Mouse (Mus musculus): Measurements from ENCODE around the gene Dnah17.

Gene Dnah17

GRCm38 (mm10) chr11:118088896-118089295, 41.5 kb downstream of the Dnah17 start:
- no peak for DNase-seq (ENCODE audit: low read depth, low spot score)

- no peak for DNase-seq (ENCODE audit: low read depth, low spot score)
Measured at GRCm38 (mm10) chr11:118085961-118086360, 44.5 kb downstream of the Dnah17 start.

- DNase-seq (ENCODE audit: low read depth, low spot score), result no peak
Measured at GRCm38 (mm10) chr11:118085176-118085575, 45.3 kb downstream of the Dnah17 start.

- DNase-seq (ENCODE audit: low read depth, low spot score), result no peak
Measured at GRCm38 (mm10) chr11:118084266-118084665, 46.2 kb downstream of the Dnah17 start.

- peak; percentile 77 for DNase-seq (ENCODE audit: low read depth, low spot score)
Measured at GRCm38 (mm10) chr11:118083811-118084210, 46.6 kb downstream of the Dnah17 start.

- no peak for DNase-seq (ENCODE audit: low read depth, low spot score)
Measured at GRCm38 (mm10) chr11:118082294-118082693, 48.1 kb downstream of the Dnah17 start.

- DNase-seq (ENCODE audit: low read depth, low spot score), result no peak
Measured at GRCm38 (mm10) chr11:118079750-118080149, 50.7 kb downstream of the Dnah17 start.

- peak; percentile 70 for DNase-seq (ENCODE audit: low read depth, low spot score)
Measured at GRCm38 (mm10) chr11:118076929-118077328, 53.5 kb downstream of the Dnah17 start.

GRCm38 (mm10) chr11:118075035-118075522, 55.4 kb downstream of the Dnah17 start:
- no peak for DNase-seq (ENCODE audit: low read depth, low spot score)

- no peak for DNase-seq (ENCODE audit: low read depth, low spot score)
Measured at GRCm38 (mm10) chr11:118071227-118071912, 59.1 kb downstream of the Dnah17 start.

- no peak for DNase-seq (ENCODE audit: low read depth, low spot score)
Measured at GRCm38 (mm10) chr11:118068812-118069332, 61.6 kb downstream of the Dnah17 start.

GRCm38 (mm10) chr11:118067588-118067987, 62.8 kb downstream of the Dnah17 start:
- DNase-seq (ENCODE audit: low read depth, low spot score), result no peak

- DNase-seq (ENCODE audit: low read depth, low spot score), result no peak
Measured at GRCm38 (mm10) chr11:118060038-118060437, 70.4 kb downstream of the Dnah17 start.

GRCm38 (mm10) chr11:118058872-118059271, 71.6 kb downstream of the Dnah17 start:
- no peak for DNase-seq (ENCODE audit: low read depth, low spot score)

GRCm38 (mm10) chr11:118058367-118058766, 72.1 kb downstream of the Dnah17 start:
- DNase-seq (ENCODE audit: low read depth, low spot score), result no peak

GRCm38 (mm10) chr11:118050174-118050573, 80.3 kb downstream of the Dnah17 start:
- no peak for DNase-seq (ENCODE audit: low read depth, low spot score)

- DNase-seq (ENCODE audit: low read depth, low spot score), result peak; percentile 68
Measured at GRCm38 (mm10) chr11:118049641-118050040, 80.8 kb downstream of the Dnah17 start.

- peak; percentile 37 for DNase-seq (ENCODE audit: low read depth, low spot score)
Measured at GRCm38 (mm10) chr11:118043293-118043907, 87.0 kb downstream of the Dnah17 start.

- DNase-seq (ENCODE audit: low read depth, low spot score), result no peak
Measured at GRCm38 (mm10) chr11:118042791-118043190, 87.6 kb downstream of the Dnah17 start.

- DNase-seq (ENCODE audit: low read depth, low spot score), result peak; percentile 68
Measured at GRCm38 (mm10) chr11:118035068-118035467, 95.4 kb downstream of the Dnah17 start.

- peak; percentile 63 for DNase-seq (ENCODE audit: low read depth, low spot score)
Measured at GRCm38 (mm10) chr11:118034395-118034794, 96.0 kb downstream of the Dnah17 start.

GRCm38 (mm10) chr11:118031134-118031533, 99.3 kb downstream of the Dnah17 start:
- DNase-seq (ENCODE audit: low read depth, low spot score), result no peak

- DNase-seq (ENCODE audit: low read depth, low spot score), result peak; percentile 60
Measured at GRCm38 (mm10) chr11:118029170-118029569, 101.3 kb downstream of the Dnah17 start.
